Mouse (Mus musculus) cerebellum, adult 2 months (tissue): ENCODE data around the gene 2010111I01Rik. TPM values are rescaled to one million over a fixed set of nuclear protein-coding genes. Genes with fewer than 3 reads are reported as not detected.

ENCODE experiments used
- DNase-seq, 2 experiments: peaks; one replicate each; pipeline ENCODE4 v3.0.0; 2021
- H3K27ac ChIP-seq: fragments of 200-500 bp; 2 replicates; pipeline ENCODE4 v1.5.1; 2012; ENCODE audit warnings: low read length, control low read depth, inconsistent platforms; ENCODE audit not compliant: insufficient read depth
- H3K27me3 ChIP-seq: fragments of 200-500 bp; 2 replicates; pipeline ENCODE4 v1.6.1; 2012; ENCODE audit warnings: inconsistent platforms, mild to moderate bottlenecking, low read length, moderate library complexity; ENCODE audit not compliant: control insufficient read depth, insufficient read depth
- H3K4me1 ChIP-seq: fragments of 200-500 bp; 2 replicates; pipeline ENCODE4 v1.6.1; 2011; ENCODE audit warnings: low read length; ENCODE audit not compliant: control insufficient read depth, insufficient read depth
- H3K4me3 ChIP-seq: fragments of 200-500 bp; replicated peaks from 2 replicates; pipeline ENCODE3; 2011; ENCODE audit warnings: mild to moderate bottlenecking, low read depth, low read length, control low read depth; ENCODE audit not compliant: insufficient read depth
- CTCF ChIP-seq: fragments of 200-500 bp; IDR thresholded peaks from 2 replicates; pipeline ENCODE4 v1.5.1; 2011; ENCODE audit warnings: low read depth, mild to moderate bottlenecking, control low read depth, low read length, moderate library complexity, borderline replicate concordance; ENCODE audit not compliant: insufficient read depth
- POLR2A ChIP-seq: fragments of 200-500 bp; IDR thresholded peaks from 2 replicates; pipeline ENCODE4 v1.6.1; 2011; ENCODE audit warnings: low read length, control low read depth, borderline replicate concordance; ENCODE audit not compliant: insufficient read depth
- WGBS: fragments of 180-500 bp; shearing (Covaris S2); methylation state at CpG from one replicate; pipeline ENCODE4 v1.1.7; 2018; 5-methylcytosine and 5-hydroxymethylcytosine counted together
- polyA plus RNA-seq: library from polyadenylated mRNA; depleted of rRNA; stranded (reverse); fragments of >200 nt; gene quantifications from 2 replicates; pipeline ENCODE4 v1.2.3, GENCODE M21; 2012

2010111I01Rik gene
- polyA plus RNA-seq, 1 experiment, result 126 TPM

GRCm38 (mm10) chr13:63016056-63016455 lies 51.4 kb downstream of the 2010111I01Rik start:
- no peaks in the 10 kb centered on the region for H3K27me3 ChIP-seq
- DNase-seq, result no peak
- 60% methylated on average over 3 of the region's 3 CpGs for WGBS
- H3K4me1 ChIP-seq, result peaks cover 14% of the 10 kb centered on the region
- H3K4me3 ChIP-seq, result no peak overlapping the region
- TF ChIP-seq POLR2A (no peak), CTCF (no peak)
- H3K27ac ChIP-seq, result no peak overlapping the region

GRCm38 (mm10) chr13:63023243-63024217 lies 58.8 kb downstream of the 2010111I01Rik start:
- WGBS, result 66% methylated on average over 7 of the region's 7 CpGs
- DNase-seq, result peak in 1 of 2 experiments; percentile 20

GRCm38 (mm10) chr13:63030023-63030422 lies 65.3 kb downstream of the 2010111I01Rik start:
- Histone ChIP-seq H3K4me3 (no peak overlapping the region), H3K27me3 (no peaks in the 10 kb centered on the region), H3K27ac (no peak overlapping the region), H3K4me1 (peaks cover 5% of the 10 kb centered on the region)
- TF ChIP-seq POLR2A (no peak), CTCF (no peak)
- WGBS, result 68% methylated on average over 1 of the region's 1 CpGs
- DNase-seq, result no peak

More at GRCm38 (mm10) chr13:63023243-63024217, 58.8 kb downstream of the 2010111I01Rik start:
- Histone ChIP-seq H3K4me1 (no peaks in the 10 kb centered on the region), H3K4me3 (no peak overlapping the region), H3K27ac (no peak overlapping the region), H3K27me3 (no peaks in the 10 kb centered on the region)
- TF ChIP-seq CTCF (no peak), POLR2A (no peak)

GRCm38 (mm10) chr13:63031244-63031643 lies 66.6 kb downstream of the 2010111I01Rik start:
- TF ChIP-seq POLR2A (no peak), CTCF (no peak)
- DNase-seq, result no peak
- no peak overlapping the region for H3K27ac ChIP-seq
- H3K27me3 ChIP-seq, result no peaks in the 10 kb centered on the region
- peaks cover 5% of the 10 kb centered on the region for H3K4me1 ChIP-seq
- 94% methylated on average over 1 of the region's 1 CpGs for WGBS
- H3K4me3 ChIP-seq, result no peak overlapping the region

GRCm38 (mm10) chr13:63032304-63032830 lies 67.7 kb downstream of the 2010111I01Rik start:
- 34% methylated on average over 5 of the region's 5 CpGs for WGBS
- Histone ChIP-seq H3K4me3 (no peak overlapping the region), H3K27me3 (no peaks in the 10 kb centered on the region), H3K4me1 (peaks cover 5% of the 10 kb centered on the region), H3K27ac (no peak overlapping the region)
- no peak for TF ChIP-seq CTCF
- TF ChIP-seq POLR2A, result no peak
- DNase-seq, result no peak

GRCm38 (mm10) chr13:63032958-63033357 lies 68.3 kb downstream of the 2010111I01Rik start:
- H3K27ac ChIP-seq, result no peak overlapping the region
- no peak overlapping the region for H3K4me3 ChIP-seq
- H3K4me1 ChIP-seq, result peaks cover 5% of the 10 kb centered on the region
- no peaks in the 10 kb centered on the region for H3K27me3 ChIP-seq
- no peak for DNase-seq
- TF ChIP-seq POLR2A, result no peak
- WGBS, result 36% methylated on average over 8 of the region's 8 CpGs

GRCm38 (mm10) chr13:63033364-63033763 lies 68.7 kb downstream of the 2010111I01Rik start:
- 61% methylated on average over 2 of the region's 2 CpGs for WGBS
- no peak overlapping the region for H3K4me3 ChIP-seq

GRCm38 (mm10) chr13:63034666-63035065 lies 70.0 kb downstream of the 2010111I01Rik start:
- H3K4me3 ChIP-seq, result no peak overlapping the region
- WGBS, result 70% methylated on average over 4 of the region's 4 CpGs
- no peaks in the 10 kb centered on the region for H3K27me3 ChIP-seq
- no peak overlapping the region for H3K27ac ChIP-seq
- peaks cover 5% of the 10 kb centered on the region for H3K4me1 ChIP-seq
- no peak for DNase-seq
- no peak for TF ChIP-seq POLR2A
- no peak for TF ChIP-seq CTCF

More at GRCm38 (mm10) chr13:63033364-63033763, 68.7 kb downstream of the 2010111I01Rik start:
- TF ChIP-seq CTCF (no peak), POLR2A (no peak)
- peaks cover 5% of the 10 kb centered on the region for H3K4me1 ChIP-seq
- DNase-seq, result no peak
- no peak overlapping the region for H3K27ac ChIP-seq
- no peaks in the 10 kb centered on the region for H3K27me3 ChIP-seq
